Mouse (Mus musculus) heart, embryonic 12.5 days (tissue): ENCODE results near the gene Nsd2. TPM values are rescaled to one million over a fixed set of nuclear protein-coding genes. Genes with fewer than 3 reads are reported as not detected.

Experiments
- ATAC-seq: fragments of 200-750 bp; cut with Nextera tagmentation; 2 replicates; pipeline ENCODE4 v1.8.0; 2017; ENCODE audit warnings: moderate TSS enrichment, moderate library complexity; ENCODE audit not compliant: insufficient number of reproducible peaks, low FRiP score
- H3K27ac ChIP-seq: fragments of 300-500 bp; sonication (generic); 2 replicates; pipeline ENCODE4 v1.5.1; 2016; ENCODE audit warnings: mild to moderate bottlenecking, moderate library complexity; ENCODE audit not compliant: poor library complexity, severe bottlenecking
- H3K27me3 ChIP-seq: fragments of 300-500 bp; sonication (generic); replicated peaks from 2 replicates; pipeline ENCODE4 v1.6.1; 2016; ENCODE audit warnings: mild to moderate bottlenecking, moderate library complexity
- H3K36me3 ChIP-seq: fragments of 300-500 bp; sonication (generic); 2 replicates; pipeline ENCODE4 v1.6.1; 2016; ENCODE audit warnings: mild to moderate bottlenecking, moderate library complexity
- H3K4me1 ChIP-seq: fragments of 300-500 bp; sonication (generic); replicated peaks from 2 replicates; pipeline ENCODE4 v1.6.1; 2016; ENCODE audit warnings: mild to moderate bottlenecking
- H3K4me2 ChIP-seq: fragments of 300-500 bp; sonication (generic); 2 replicates; pipeline ENCODE4 v1.6.1; 2016; ENCODE audit warnings: mild to moderate bottlenecking, moderate library complexity
- H3K4me3 ChIP-seq: fragments of 300-500 bp; sonication (generic); 2 replicates; pipeline ENCODE4 v1.5.1; 2016; ENCODE audit warnings: mild to moderate bottlenecking
- H3K9ac ChIP-seq: fragments of 300-500 bp; sonication (generic); 2 replicates; pipeline ENCODE4 v1.6.1; 2016; ENCODE audit warnings: mild to moderate bottlenecking, moderate library complexity
- H3K9me3 ChIP-seq: fragments of 300-500 bp; sonication (generic); replicated peaks from 2 replicates; pipeline ENCODE4 v1.6.1; 2016; ENCODE audit warnings: mild to moderate bottlenecking, moderate library complexity
- WGBS: fragments of 180-500 bp; shearing (Covaris S2); methylation state at CpG from one replicate; pipeline ENCODE4 v1.1.7; 2016; 5-methylcytosine and 5-hydroxymethylcytosine counted together
- polyA plus RNA-seq: library from polyadenylated mRNA; unstranded; fragments of >200 nt; fragmentation: Nextera tagmentation; extraction: Ambion mirVana; gene quantifications from 2 replicates; pipeline ENCODE4 v1.2.1, GENCODE M21; 2016

Gene Nsd2
- polyA plus RNA-seq, 1 experiment from 2014 or later, result 43.7 TPM

GRCm38 (mm10) chr5:33819141-33819875, 1.2 kb upstream of the Nsd2 start:
- Histone ChIP-seq H3K4me3 (peak overlapping the region; percentile 90), H3K27me3 (no peaks in the 10 kb centered on the region), H3K4me2 (peak overlapping the region; percentile 88), H3K27ac (peak overlapping the region; percentile 94), H3K36me3 (no peaks in the 10 kb centered on the region), H3K9ac (peak overlapping the region; percentile 96), H3K9me3 (no peaks in the 10 kb centered on the region), H3K4me1 (peaks cover 28% of the 10 kb centered on the region)
- WGBS, result 18% methylated on average over 9 of the region's 9 CpGs
- peak; percentile 21; the same call in 1 of the 2 replicates for ATAC-seq

- H3K4me3 ChIP-seq, result peak overlapping the region; percentile 90
- ATAC-seq, result peak; percentile 66
- H3K4me1 ChIP-seq, result peaks cover 38% of the 10 kb centered on the region
- peak overlapping the region; percentile 88 for H3K4me2 ChIP-seq
- no peaks in the 10 kb centered on the region for H3K9me3 ChIP-seq
- peak overlapping the region; percentile 96 for H3K9ac ChIP-seq
- under 1% methylated on average over 116 of the region's 121 CpGs for WGBS
- H3K36me3 ChIP-seq, result no peaks in the 10 kb centered on the region
- no peaks in the 10 kb centered on the region for H3K27me3 ChIP-seq
- peak overlapping the region; percentile 94 for H3K27ac ChIP-seq
Measured at GRCm38 (mm10) chr5:33820733-33821621, 452 bp downstream of the Nsd2 start.

GRCm38 (mm10) chr5:33821901-33822427, 1.4 kb downstream of the Nsd2 start:
- Histone ChIP-seq H3K9ac (peak overlapping the region; percentile 67), H3K9me3 (no peaks in the 10 kb centered on the region), H3K4me2 (peak overlapping the region; percentile 88), H3K36me3 (no peaks in the 10 kb centered on the region), H3K4me3 (peak overlapping the region; percentile 90), H3K27ac (no peak overlapping the region), H3K4me1 (peaks cover 42% of the 10 kb centered on the region), H3K27me3 (no peaks in the 10 kb centered on the region)
- 47% methylated on average over 2 of the region's 2 CpGs for WGBS
- no peak for ATAC-seq

- Histone ChIP-seq H3K36me3 (no peaks in the 10 kb centered on the region), H3K27ac (no peak overlapping the region), H3K9ac (no peak overlapping the region), H3K27me3 (no peaks in the 10 kb centered on the region), H3K9me3 (no peaks in the 10 kb centered on the region), H3K4me2 (peak overlapping the region; percentile 49), H3K4me3 (peak overlapping the region; percentile 28; the same call in 1 of the 2 replicates), H3K4me1 (peaks cover 42% of the 10 kb centered on the region)
- ATAC-seq, result no peak
- WGBS, result 44% methylated on average over 3 of the region's 3 CpGs
Measured at GRCm38 (mm10) chr5:33822456-33822855, 1.9 kb downstream of the Nsd2 start.

GRCm38 (mm10) chr5:33826001-33826400, 5.5 kb downstream of the Nsd2 start:
- Histone ChIP-seq H3K27me3 (no peaks in the 10 kb centered on the region), H3K9ac (no peak overlapping the region), H3K4me2 (no peak overlapping the region)

GRCm38 (mm10) chr5:33828107-33828506, 7.6 kb downstream of the Nsd2 start:
- Histone ChIP-seq H3K27ac (no peak overlapping the region), H3K9ac (no peak overlapping the region), H3K36me3 (peaks cover 4% of the 10 kb centered on the region), H3K4me2 (no peak overlapping the region), H3K27me3 (no peaks in the 10 kb centered on the region), H3K4me3 (no peak overlapping the region), H3K4me1 (peaks cover 21% of the 10 kb centered on the region), H3K9me3 (no peaks in the 10 kb centered on the region)
- ATAC-seq, result no peak
- WGBS, result 85% methylated on average over 8 of the region's 8 CpGs

More at GRCm38 (mm10) chr5:33826001-33826400, 5.5 kb downstream of the Nsd2 start:
- Histone ChIP-seq H3K4me3 (no peak overlapping the region), H3K9me3 (no peaks in the 10 kb centered on the region), H3K36me3 (no peaks in the 10 kb centered on the region), H3K27ac (no peak overlapping the region), H3K4me1 (peaks cover 28% of the 10 kb centered on the region)
- no peak for ATAC-seq

- Histone ChIP-seq H3K27me3 (no peaks in the 10 kb centered on the region), H3K9ac (no peak overlapping the region)
- WGBS, result 81% methylated on average over 3 of the region's 3 CpGs
Measured at GRCm38 (mm10) chr5:33829958-33830357, 9.4 kb downstream of the Nsd2 start.

GRCm38 (mm10) chr5:33830832-33831231, 10.3 kb downstream of the Nsd2 start:
- 80% methylated on average over 1 of the region's 1 CpGs for whole genome bisulfite sequencing
- peaks cover 15% of the 10 kb centered on the region; the same call in 1 of the 2 replicates for H3K4me1 ChIP-seq

More at GRCm38 (mm10) chr5:33829958-33830357, 9.4 kb downstream of the Nsd2 start:
- Histone ChIP-seq H3K36me3 (peaks cover 4% of the 10 kb centered on the region), H3K4me1 (peaks cover 19% of the 10 kb centered on the region), H3K9me3 (no peaks in the 10 kb centered on the region), H3K27ac (no peak overlapping the region), H3K4me2 (no peak overlapping the region), H3K4me3 (no peak overlapping the region)
- no peak for ATAC-seq

GRCm38 (mm10) chr5:33841331-33841730, 20.8 kb downstream of the Nsd2 start:
- Histone ChIP-seq H3K9me3 (no peaks in the 10 kb centered on the region; the same call in 1 of the 2 replicates), H3K36me3 (peaks cover 33% of the 10 kb centered on the region), H3K27me3 (no peaks in the 10 kb centered on the region), H3K9ac (no peak overlapping the region), H3K4me1 (peaks cover 10% of the 10 kb centered on the region), H3K4me3 (no peak overlapping the region), H3K27ac (no peak overlapping the region), H3K4me2 (no peak overlapping the region)
- no peak for ATAC-seq
- 81% methylated on average over 1 of the region's 1 CpGs for WGBS

More at GRCm38 (mm10) chr5:33830832-33831231, 10.3 kb downstream of the Nsd2 start:
- no peak overlapping the region for H3K27ac ChIP-seq
- H3K9me3 ChIP-seq, result no peaks in the 10 kb centered on the region
- H3K36me3 ChIP-seq, result peaks cover 4% of the 10 kb centered on the region
- no peak overlapping the region for H3K4me2 ChIP-seq
- H3K4me3 ChIP-seq, result no peak overlapping the region
- H3K27me3 ChIP-seq, result no peaks in the 10 kb centered on the region
- H3K9ac ChIP-seq, result no peak overlapping the region
- ATAC-seq, result no peak

GRCm38 (mm10) chr5:33842549-33842948, 22.0 kb downstream of the Nsd2 start:
- Histone ChIP-seq H3K4me1 (0 out of 2 replicates have a peak, but pooled peaks cover 3% of the 10 kb centered on the region), H3K27me3 (no peaks in the 10 kb centered on the region), H3K9ac (no peak overlapping the region), H3K27ac (no peak overlapping the region), H3K36me3 (peaks cover 41% of the 10 kb centered on the region), H3K9me3 (no peaks in the 10 kb centered on the region; the same call in 1 of the 2 replicates), H3K4me2 (no peak overlapping the region), H3K4me3 (no peak overlapping the region)
- no peak for ATAC-seq
- 88% methylated on average over 4 of the region's 4 CpGs for WGBS

GRCm38 (mm10) chr5:33851466-33851865, 30.9 kb downstream of the Nsd2 start:
- no peaks in the 10 kb centered on the region for H3K27me3 ChIP-seq
- peaks cover 48% of the 10 kb centered on the region for H3K36me3 ChIP-seq
- ATAC-seq, result no peak
- H3K4me3 ChIP-seq, result no peak overlapping the region
- H3K9ac ChIP-seq, result no peak overlapping the region
- no peak overlapping the region for H3K27ac ChIP-seq
- H3K9me3 ChIP-seq, result no peaks in the 10 kb centered on the region
- WGBS, result 94% methylated on average over 4 of the region's 4 CpGs
- H3K4me2 ChIP-seq, result no peak overlapping the region
- H3K4me1 ChIP-seq, result no peaks in the 10 kb centered on the region
